Mouse (Mus musculus): ENCODE data around the gene Exoc7.
A peak's percentile ranks its signal among the peaks of the same experiment; 100 is the strongest.

The Exoc7 gene

DNA sequence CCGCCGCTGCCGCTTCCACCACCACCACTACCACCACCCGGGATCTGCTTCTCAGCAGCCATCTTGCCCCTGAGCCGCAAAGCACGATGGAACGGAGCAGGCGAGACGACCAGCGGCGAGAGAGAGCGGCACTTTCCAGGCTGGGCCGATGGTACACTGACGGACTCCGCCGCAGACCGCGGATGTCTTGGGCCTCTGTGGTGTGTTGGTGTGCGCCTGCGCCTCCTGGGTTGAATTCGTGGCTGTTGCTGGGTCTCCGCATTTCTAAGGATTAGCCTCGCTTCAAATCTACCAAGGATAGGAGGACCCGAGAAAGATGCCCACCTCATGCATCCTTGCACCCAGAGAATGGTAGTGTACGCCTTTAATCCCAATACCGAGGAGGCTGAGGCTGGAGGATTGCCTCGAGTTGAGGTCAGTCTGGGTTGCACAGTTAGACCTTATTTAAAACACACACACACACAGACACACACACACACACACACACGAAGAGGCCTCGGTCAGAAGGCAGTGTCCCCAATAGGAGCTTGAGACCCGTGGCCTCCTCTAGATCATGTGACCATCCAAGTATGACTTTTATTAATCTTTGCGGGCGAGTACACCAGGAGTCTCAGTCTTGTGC, 32.9 kb downstream of the Exoc7 start, which contains the start of gene Srp68:
Gene Srp68 (minus strand): TSS at position 173 of the 622 bp plus-strand sequence.
- DNase-seq = peak; percentile 92

- DNase-seq = no peak
These were observed 33.5 kb downstream of the Exoc7 start for GRCm38 (mm10) chr11:116273469-116274044.

- DNase-seq = no peak
These were observed 34.2 kb downstream of the Exoc7 start for GRCm38 (mm10) chr11:116272589-116273468.

GRCm38 (mm10) chr11:116269560-116269959, 37.5 kb downstream of the Exoc7 start:
- DNase-seq = no peak

- no peak for DNase-seq
These were observed 38.7 kb downstream of the Exoc7 start for GRCm38 (mm10) chr11:116268313-116268712.

DNA sequence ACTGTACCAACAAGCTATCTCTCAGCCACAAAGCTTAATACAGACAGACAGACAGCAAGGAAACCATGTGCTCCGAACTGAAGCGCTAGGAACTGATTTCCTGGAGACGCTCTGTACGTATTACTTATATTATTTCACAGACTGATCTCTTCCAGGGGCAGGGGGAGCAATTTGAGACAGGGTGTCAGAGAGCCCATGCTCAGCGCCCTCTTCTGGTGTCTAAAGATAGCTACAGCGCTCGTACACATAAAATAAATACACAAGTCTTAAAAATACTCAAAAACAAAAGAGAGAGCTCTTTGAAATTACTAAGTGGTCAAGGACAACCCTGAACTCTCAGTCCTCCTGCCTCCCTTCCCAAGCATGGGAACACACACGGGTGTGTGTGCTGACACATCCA, 39.4 kb downstream of the Exoc7 start:
- no peak for DNase-seq

GRCm38 (mm10) chr11:116265850-116266249, 41.2 kb downstream of the Exoc7 start:
- DNase-seq = no peak

DNA sequence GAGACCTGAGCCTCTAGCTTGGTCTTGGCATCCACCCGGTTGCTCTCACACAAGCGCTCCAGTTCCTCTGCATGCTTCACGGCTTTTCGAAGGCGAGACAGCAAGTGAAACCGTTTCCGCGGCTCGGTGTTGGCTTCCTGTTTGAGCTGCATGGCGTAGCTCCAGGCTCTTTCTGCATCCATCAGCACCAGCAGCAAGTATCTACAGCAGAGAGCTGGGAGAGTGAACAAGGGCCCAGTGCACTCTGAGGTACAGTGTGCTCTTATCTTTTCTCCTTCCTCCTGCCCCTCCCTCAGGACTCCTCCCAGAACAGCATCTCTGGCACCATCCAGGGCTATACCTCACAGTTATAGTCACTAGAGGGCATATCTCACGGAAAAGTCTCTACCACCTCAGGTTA, 41.7 kb downstream of the Exoc7 start:
- DNase-seq = no peak

DNA sequence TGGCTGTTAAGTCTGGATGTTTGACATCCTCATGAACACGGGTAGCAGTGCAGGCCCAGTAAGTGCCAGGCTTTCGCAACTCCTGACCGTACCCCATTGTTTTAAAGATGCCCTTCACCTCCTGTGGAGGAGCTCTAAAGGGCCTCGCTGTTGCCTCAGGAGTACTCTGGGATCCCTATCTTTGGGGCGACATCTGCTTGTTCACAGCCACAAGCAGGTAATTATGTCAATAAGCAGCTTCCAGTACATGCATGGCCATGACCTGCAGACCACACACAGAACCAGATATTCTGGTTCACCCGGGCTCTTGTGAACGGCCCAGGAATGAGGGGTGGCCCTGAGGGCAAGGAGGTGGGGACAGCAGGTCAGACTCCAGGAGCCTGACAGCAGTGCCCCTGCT, 46.8 kb downstream of the Exoc7 start:
- peak; percentile 62 for DNase-seq

GRCm38 (mm10) chr11:116259461-116259860, 47.6 kb downstream of the Exoc7 start:
- no peak for DNase-seq

DNA sequence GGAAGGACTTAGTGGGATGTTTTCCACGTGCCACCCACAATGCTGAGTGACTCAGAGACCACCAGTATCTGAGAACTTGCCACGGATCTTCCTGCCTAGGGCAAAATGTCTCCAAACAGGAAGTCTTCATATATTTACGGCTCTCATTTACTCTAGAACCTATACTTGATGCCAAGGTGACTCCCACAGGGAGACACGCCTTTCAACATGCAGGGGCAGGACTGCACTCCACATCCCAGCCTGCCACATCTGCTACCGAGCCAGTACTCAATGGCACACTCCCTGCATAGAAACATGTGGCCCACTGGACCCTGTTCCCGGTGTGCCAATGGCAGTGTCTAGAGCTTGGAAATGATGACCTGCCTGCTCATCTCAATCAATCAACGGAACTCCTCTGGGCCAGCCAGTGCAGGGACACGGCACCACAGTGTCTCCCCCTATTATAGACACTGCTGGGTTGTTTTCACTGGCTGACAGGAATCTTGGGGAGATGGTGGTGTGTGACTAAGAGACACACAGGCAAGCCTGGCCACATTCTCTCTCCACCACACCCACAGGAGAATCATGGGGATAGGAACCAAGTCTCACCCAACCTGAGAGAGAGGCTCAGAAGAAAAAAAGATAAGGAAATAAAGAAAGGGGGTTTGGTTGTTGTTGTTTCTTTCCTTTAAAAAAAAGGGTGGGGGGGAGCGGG, 50.9 kb downstream of the Exoc7 start:
- DNase-seq = no peak

DNA sequence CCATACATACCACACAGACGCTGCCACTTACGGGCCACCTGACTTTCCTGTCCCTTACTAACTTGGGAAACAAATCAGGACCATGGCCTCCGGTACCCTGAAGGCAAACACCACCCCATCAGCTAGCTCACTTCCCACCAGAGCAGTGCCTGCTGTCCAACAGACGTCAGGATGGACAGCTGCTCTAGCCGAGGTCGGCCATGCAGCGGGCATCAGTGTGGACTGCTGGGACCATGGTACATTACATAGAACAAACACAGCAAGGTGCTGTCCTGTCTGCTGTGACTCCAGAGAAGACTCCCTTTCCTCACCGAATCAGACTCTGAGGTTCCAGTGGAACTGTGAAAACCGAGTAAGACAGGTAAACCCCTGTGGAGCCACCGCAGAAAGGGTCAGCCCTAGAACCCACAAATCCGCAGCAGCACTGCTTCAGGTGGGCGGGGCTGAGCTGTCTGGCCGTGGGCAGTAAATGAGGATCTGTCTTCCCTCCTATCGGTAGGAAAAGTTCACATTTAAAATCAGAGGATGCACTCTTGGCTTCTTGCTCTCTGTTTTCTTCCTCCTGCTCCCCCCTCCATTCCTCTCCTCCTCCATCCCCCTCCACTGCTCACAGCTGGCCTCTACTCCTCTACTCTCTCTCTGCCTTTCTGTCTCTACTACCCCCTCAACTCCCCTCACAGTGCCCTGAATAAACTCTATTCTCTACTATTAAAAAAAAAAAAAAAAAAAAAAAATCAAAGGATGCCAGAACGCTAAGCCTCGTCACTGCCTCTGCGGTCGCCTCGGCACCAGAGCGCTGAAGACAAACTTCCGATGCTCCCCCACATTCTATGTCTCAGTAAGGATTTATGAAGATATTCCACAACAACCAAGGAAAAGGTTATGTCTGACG, 51.7 kb downstream of the Exoc7 start:
- no peak for DNase-seq

DNA sequence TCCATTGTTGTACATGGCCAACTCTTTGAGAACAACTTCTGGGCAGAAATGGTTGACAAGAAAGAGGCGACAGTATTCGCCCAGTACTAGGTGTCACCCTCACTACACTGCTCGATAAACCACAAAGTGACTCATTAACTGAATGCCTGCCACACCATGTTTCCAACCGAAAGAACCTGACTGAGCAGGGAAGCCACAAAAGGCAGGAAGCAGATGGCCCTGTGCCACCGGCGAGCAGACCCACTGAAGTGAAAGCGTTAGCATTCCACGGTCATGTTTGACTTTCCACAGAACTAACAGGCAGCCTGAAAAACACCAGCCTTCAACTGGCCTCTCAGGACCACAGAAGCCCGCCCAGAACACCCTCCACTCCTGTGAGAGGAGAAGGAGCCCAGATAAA, 52.4 kb downstream of the Exoc7 start:
- DNase-seq = peak; percentile 55

DNA sequence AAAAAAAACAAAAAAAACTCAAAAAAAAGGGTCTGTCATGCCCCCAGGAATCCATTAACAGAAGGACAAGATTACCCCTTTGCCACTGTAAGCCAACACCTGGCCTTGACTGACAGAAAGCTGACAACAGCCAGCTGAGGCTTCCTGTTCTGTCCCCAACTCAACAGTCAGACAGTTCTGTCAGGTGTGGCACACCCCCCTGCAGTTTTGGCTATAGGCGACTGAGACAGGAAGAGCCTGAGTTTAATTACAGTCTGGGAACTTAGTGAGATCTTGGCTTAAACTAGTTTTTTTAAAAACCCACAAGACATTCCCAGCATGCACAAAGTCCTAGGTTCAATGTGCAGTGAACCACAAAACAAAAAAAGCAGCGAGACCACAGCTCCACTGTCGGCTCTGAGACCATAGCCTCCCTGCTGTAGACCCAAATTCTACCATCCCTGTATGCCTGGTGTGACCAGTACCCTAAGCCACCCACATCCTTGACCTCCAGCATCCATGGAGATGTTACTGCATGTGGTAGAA, 53.9 kb downstream of the Exoc7 start:
- DNase-seq = no peak

DNA sequence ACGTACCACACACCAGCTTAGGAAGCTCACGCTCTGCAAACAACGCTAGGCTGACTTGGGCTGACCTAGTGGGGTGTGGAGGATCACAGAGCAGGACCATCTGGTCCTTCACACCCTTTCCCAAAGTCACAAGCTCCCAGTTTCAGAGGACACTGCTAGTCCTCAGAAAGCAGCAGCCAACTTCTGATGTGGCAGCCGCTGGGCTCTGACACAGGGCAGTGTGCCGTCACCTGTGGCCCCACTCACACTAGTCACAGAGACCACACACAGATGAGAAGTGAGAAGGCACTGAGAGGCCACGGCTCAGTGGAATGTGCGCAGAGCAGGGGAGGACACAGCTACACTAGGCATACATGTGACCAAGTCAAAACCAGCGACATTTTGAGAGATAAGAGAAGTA, 56.1 kb downstream of the Exoc7 start:
- DNase-seq = no peak

GRCm38 (mm10) chr11:116247502-116248222, 59.4 kb downstream of the Exoc7 start:
- no peak for DNase-seq

DNA sequence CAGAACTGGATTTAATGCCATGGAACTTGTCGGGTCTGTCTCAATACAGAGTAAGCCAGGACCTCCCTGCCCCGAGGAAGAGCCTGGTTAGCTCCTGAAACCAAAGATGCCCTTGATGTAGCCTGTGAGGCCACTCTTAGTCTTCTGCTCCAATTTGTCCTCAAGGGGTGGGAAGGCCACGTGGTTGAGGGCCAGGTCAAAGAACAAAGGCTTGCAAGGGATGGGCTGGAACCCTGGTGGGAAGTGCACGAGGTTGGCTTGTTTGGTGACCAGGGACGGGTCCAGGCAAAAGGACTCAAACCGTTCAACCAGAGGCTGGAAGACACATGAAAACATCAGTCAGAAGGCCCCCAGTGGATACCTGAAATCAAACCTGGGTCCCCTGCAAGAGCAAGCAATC, 61.4 kb downstream of the Exoc7 start:
- DNase-seq = no peak

DNA sequence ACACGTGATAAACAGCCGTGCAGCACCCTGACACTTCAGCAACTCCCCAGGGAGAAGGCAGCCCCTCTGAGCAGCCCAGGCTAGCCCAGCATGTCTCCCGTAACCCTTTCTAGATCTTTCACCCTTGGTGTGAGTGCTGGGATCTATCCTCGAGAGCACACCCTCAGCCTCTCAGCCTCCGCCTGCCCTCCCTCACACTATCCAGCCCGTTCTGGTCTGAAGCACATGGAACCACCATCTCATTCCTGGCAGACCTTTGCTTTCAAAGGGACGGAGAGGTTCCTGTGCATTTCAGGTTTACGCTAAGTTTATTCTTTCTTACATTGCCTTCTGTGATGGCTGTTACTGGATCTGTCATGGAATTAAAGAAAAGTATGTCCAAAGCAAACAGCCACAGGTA, 62.5 kb downstream of the Exoc7 start:
- DNase-seq = no peak

DNA sequence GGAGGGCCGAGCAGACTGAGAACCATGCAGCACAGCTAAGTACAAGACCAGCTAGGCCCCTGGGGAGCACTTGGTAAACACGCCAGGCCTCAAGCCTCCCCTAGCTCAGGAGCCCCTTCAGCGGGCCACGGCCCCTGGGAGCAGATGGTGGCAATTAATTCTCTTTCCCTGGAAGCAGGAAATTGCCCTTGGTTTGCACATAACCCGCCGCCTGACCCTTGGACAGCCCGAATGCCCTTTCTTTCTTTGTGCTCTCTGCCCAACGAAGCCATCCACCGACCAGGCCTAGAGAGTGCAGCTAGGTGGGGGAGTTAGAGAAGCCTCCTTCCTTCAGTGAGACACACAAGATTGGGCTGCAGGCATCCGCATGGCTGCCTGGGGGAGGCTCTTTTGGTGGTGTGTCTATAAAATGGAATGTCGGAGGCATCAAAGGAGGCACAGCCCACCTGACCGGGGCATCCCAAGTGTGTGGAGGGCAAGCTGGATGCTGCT, 65.2 kb downstream of the Exoc7 start:
- DNase-seq = no peak

- no peak for DNase-seq
These were observed 67.2 kb downstream of the Exoc7 start for GRCm38 (mm10) chr11:116239797-116240196.

All from lung, postnatal 14 days (tissue).